8 mouse cellular contexts compared by ENCODE assay signal in the genomic region with DNA sequence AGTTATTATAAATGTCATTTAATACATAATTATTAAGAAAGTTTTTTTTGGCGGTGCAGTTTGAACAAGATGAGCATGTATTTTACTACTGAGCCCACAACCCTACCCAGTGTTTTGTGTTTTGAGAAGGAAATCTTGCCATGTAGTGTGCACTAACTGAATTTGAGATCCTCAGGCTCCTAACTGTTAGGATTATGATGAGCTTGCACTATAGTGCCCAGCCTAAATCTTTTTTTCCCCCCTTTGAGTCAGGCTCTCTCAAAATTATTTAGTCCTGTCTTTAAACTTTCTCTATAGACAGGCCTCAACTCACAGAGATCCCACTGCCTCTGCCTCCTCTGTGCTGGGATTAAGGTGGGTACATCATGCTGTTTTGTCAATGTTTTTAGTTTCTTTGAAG. TPM values are rescaled to one million over a fixed set of nuclear protein-coding genes. Genes with fewer than 3 reads are reported as not detected.
DNase-seq lines count a peak whose midpoint lies in the region; ATAC-seq and TF ChIP-seq lines count a peak whose summit lies in the region.

No protein-coding gene starts in this region.

- intact Hi-C loops in left cerebral cortex, postnatal 4 days (cut with DNase I) = no loop called here

- 91% methylated on average over 1 of the region's 1 CpGs for WGBS in embryonic facial prominence, embryonic 11.5 days
- 89% methylated on average over 1 of the region's 1 CpGs for WGBS in heart, postnatal 0 days
- 68% methylated on average over 1 of the region's 1 CpGs for WGBS in liver, embryonic 15.5 days (ENCODE audit: insufficient replicate concordance)

- TF ChIP-seq EP300 in heart, postnatal 0 days (IDR thresholded peaks at IDR 0.05; ENCODE audit: low read depth) = no peak

- no peak for DNase-seq in layer of hippocampus, adult 2 months (ENCODE audit: low spot score in 2 of 2)
- DNase-seq in layer of hippocampus, postnatal 10 days (ENCODE audit: low spot score in 2 of 2) = no peak
- no peak for DNase-seq in embryonic facial prominence, embryonic 11.5 days (ENCODE audit: low spot score)
- no peak for DNase-seq in heart, postnatal 0 days (ENCODE audit: low spot score)
- no peak for DNase-seq in left cerebral cortex, postnatal 4 days
- no peak for DNase-seq in adrenal gland, postnatal 25 days

- H3K36me3 ChIP-seq in embryonic facial prominence, embryonic 11.5 days (replicated peaks; ENCODE audit: control insufficient read depth, insufficient read depth, low read depth, low read length) = no peaks in the 10 kb centered on the region
- no peaks in the 10 kb centered on the region for H3K36me3 ChIP-seq in heart, postnatal 0 days (replicated peaks; ENCODE audit: control insufficient read depth, insufficient read depth, low read length)
- H3K36me3 ChIP-seq in liver, embryonic 15.5 days (replicated peaks) = no peaks in the 10 kb centered on the region

- H3K27ac ChIP-seq in layer of hippocampus, adult 2 months = peak overlapping the region; percentile 18; the same call in 1 of the 2 replicates
- no peak overlapping the region for H3K27ac ChIP-seq in embryonic facial prominence, embryonic 11.5 days (replicated peaks; ENCODE audit: low read depth, low read length)
- peak overlapping the region; percentile 51 for H3K27ac ChIP-seq in heart, postnatal 0 days (ENCODE audit: low read depth)
- H3K27ac ChIP-seq in liver, embryonic 15.5 days (replicated peaks) = peak overlapping the region; percentile 12; the same call in 1 of the 2 replicates

- no peak overlapping the region for H3K9ac ChIP-seq in embryonic facial prominence, embryonic 11.5 days (replicated peaks; ENCODE audit: low read length)
- H3K9ac ChIP-seq in heart, postnatal 0 days (replicated peaks; ENCODE audit: low read depth, low read length) = peak overlapping the region; percentile 88; the same call in 1 of the 2 replicates
- no peak overlapping the region for H3K9ac ChIP-seq in liver, embryonic 15.5 days

- 0 out of 2 replicates have a peak overlapping the region, but pooled peaks have one; percentile 4 for H3K4me2 ChIP-seq in embryonic facial prominence, embryonic 11.5 days (ENCODE audit: low read depth, low read length)
- H3K4me2 ChIP-seq in heart, postnatal 0 days (ENCODE audit: low read depth, low read length) = peak overlapping the region; percentile 61
- peak overlapping the region; percentile 97 for H3K4me2 ChIP-seq in liver, embryonic 15.5 days

- ATAC-seq in embryonic facial prominence, embryonic 11.5 days (replicated peaks; ENCODE audit: insufficient number of reproducible peaks, low FRiP score, low TSS enrichment, low read depth) = no peak
- no peak for ATAC-seq in heart, postnatal 0 days (ENCODE audit: insufficient read depth, low read depth)
- ATAC-seq in liver, embryonic 15.5 days (ENCODE audit: insufficient read depth) = no peak
- no peak for ATAC-seq in inflammation-experienced regulatory T-cells, adult 6 months

- TF ChIP-seq CTCF in layer of hippocampus, adult 2 months (conservative IDR thresholded peaks at IDR 0.05) = no peak
- TF ChIP-seq CTCF in heart, postnatal 0 days (IDR thresholded peaks at IDR 0.05; ENCODE audit: low read depth) = no peak

- H3K9me3 ChIP-seq in embryonic facial prominence, embryonic 11.5 days (replicated peaks; ENCODE audit: control insufficient read depth, low read length) = no peaks in the 10 kb centered on the region
- no peaks in the 10 kb centered on the region for H3K9me3 ChIP-seq in heart, postnatal 0 days (replicated peaks; ENCODE audit: control insufficient read depth, low read length)
- no peaks in the 10 kb centered on the region for H3K9me3 ChIP-seq in liver, embryonic 15.5 days (replicated peaks)

- H3K4me3 ChIP-seq in layer of hippocampus, adult 2 months = peak overlapping the region; percentile 89
- H3K4me3 ChIP-seq in embryonic facial prominence, embryonic 11.5 days (ENCODE audit: low read depth, low read length) = peak overlapping the region; percentile 57; the same call in 1 of the 2 replicates
- peak overlapping the region; percentile 88 for H3K4me3 ChIP-seq in heart, postnatal 0 days (ENCODE audit: low read depth, low read length)
- H3K4me3 ChIP-seq in liver, embryonic 15.5 days (replicated peaks) = peak overlapping the region; percentile 94

- H3K27me3 ChIP-seq in embryonic facial prominence, embryonic 11.5 days (ENCODE audit: control insufficient read depth, insufficient read depth, low read length) = no peaks in the 10 kb centered on the region
- H3K27me3 ChIP-seq in heart, postnatal 0 days (ENCODE audit: control insufficient read depth, insufficient read depth, low read length) = no peaks in the 10 kb centered on the region
- no peaks in the 10 kb centered on the region for H3K27me3 ChIP-seq in liver, embryonic 15.5 days

- no peaks in the 10 kb centered on the region for H3K4me1 ChIP-seq in embryonic facial prominence, embryonic 11.5 days (ENCODE audit: control insufficient read depth, insufficient read depth, low read length)
- peaks cover 11% of the 10 kb centered on the region for H3K4me1 ChIP-seq in heart, postnatal 0 days (ENCODE audit: control insufficient read depth, insufficient read depth)
- H3K4me1 ChIP-seq in liver, embryonic 15.5 days (replicated peaks) = peaks cover 40% of the 10 kb centered on the region

RNA-seq across cellular contexts. Expression of gene Hmox2, which starts 1.4 kb away (rescaled TPM):
- total RNA-seq in layer of hippocampus, adult 2 months (2021) = 10 to 100 TPM; 91.8 to 92.0 TPM
- 10 to 100 TPM; 74.1 to 74.5 TPM for total RNA-seq in layer of hippocampus, postnatal 10 days (2021)
- 110 and 114 TPM in 2 replicates for polyA plus RNA-seq in embryonic facial prominence, embryonic 11.5 days (2014; fragmentation: Nextera tagmentation; extraction: Ambion mirVana)
- total RNA-seq in heart, postnatal 0 days (2014; rRNA removed; ENCODE audit: low replicate concordance) = 53.1 and 56.8 TPM in 2 replicates
- polyA plus RNA-seq in heart, postnatal 0 days (2015; fragmentation: Nextera tagmentation; extraction: Ambion mirVana) = 87.0 and 91.1 TPM in 2 replicates
- 36.6 and 37.9 TPM in 2 replicates for polyA plus RNA-seq in liver, embryonic 15.5 days (2015; fragmentation: Nextera tagmentation; extraction: Ambion mirVana)
- 10 to 100 TPM; 70.2 to 70.8 TPM for total RNA-seq in left cerebral cortex, postnatal 4 days (2021)
- 105 and 106 TPM in 2 replicates for total RNA-seq in adrenal gland, postnatal 25 days (2021)
- polyA plus RNA-seq in inflammation-experienced regulatory T-cells, adult 6 months (2017; shearing (Covaris generic)) = 100 to 1,000 TPM in 2 of 3 experiments, 10 to 100 TPM in 1; 97.9 to 114 (median 103) TPM

RNA-seq across cellular contexts. Expression of gene Nmral1, which starts 8.4 kb away (rescaled TPM):
- total RNA-seq in layer of hippocampus, adult 2 months (2021) = 10 to 100 TPM; 16.8 to 17.4 TPM
- total RNA-seq in layer of hippocampus, postnatal 10 days (2021) = 10 to 100 TPM; 12.8 to 15.0 TPM
- polyA plus RNA-seq in embryonic facial prominence, embryonic 11.5 days (2014; fragmentation: Nextera tagmentation; extraction: Ambion mirVana) = 190 and 192 TPM in 2 replicates
- total RNA-seq in heart, postnatal 0 days (2014; rRNA removed; ENCODE audit: low replicate concordance) = 12.4 and 21.1 TPM in 2 replicates
- polyA plus RNA-seq in heart, postnatal 0 days (2015; fragmentation: Nextera tagmentation; extraction: Ambion mirVana) = 8.6 and 9.8 TPM in 2 replicates
- 37.2 and 39.6 TPM in 2 replicates for polyA plus RNA-seq in liver, embryonic 15.5 days (2015; fragmentation: Nextera tagmentation; extraction: Ambion mirVana)
- 10 to 100 TPM; 26.6 to 28.8 TPM for total RNA-seq in left cerebral cortex, postnatal 4 days (2021)
- 7.0 and 9.1 TPM in 2 replicates for total RNA-seq in adrenal gland, postnatal 25 days (2021)
- 10 to 100 TPM; 10.0 to 36.5 (median 16.6) TPM for polyA plus RNA-seq in inflammation-experienced regulatory T-cells, adult 6 months (2017; shearing (Covaris generic))

RNA-seq across cellular contexts. Expression of gene Coro7, which starts 47.9 kb away (rescaled TPM):
- 10 to 100 TPM; 85.6 to 93.4 TPM for total RNA-seq in layer of hippocampus, adult 2 months (2021)
- 100 to 1,000 TPM in 1 of 2 experiments, 10 to 100 TPM in 1; 93.5 to 116 TPM for total RNA-seq in layer of hippocampus, postnatal 10 days (2021)
- 12.2 and 12.8 TPM in 2 replicates for polyA plus RNA-seq in embryonic facial prominence, embryonic 11.5 days (2014; fragmentation: Nextera tagmentation; extraction: Ambion mirVana)
- total RNA-seq in heart, postnatal 0 days (2014; rRNA removed; ENCODE audit: low replicate concordance) = 17.2 and 17.8 TPM in 2 replicates
- polyA plus RNA-seq in heart, postnatal 0 days (2015; fragmentation: Nextera tagmentation; extraction: Ambion mirVana) = 8.0 and 9.9 TPM in 2 replicates
- polyA plus RNA-seq in liver, embryonic 15.5 days (2015; fragmentation: Nextera tagmentation; extraction: Ambion mirVana) = 10.5 and 13.1 TPM in 2 replicates
- 100 to 1,000 TPM in 1 of 2 experiments, 10 to 100 TPM in 1; 99.4 to 104 TPM for total RNA-seq in left cerebral cortex, postnatal 4 days (2021)
- 36.2 and 39.7 TPM in 2 replicates for total RNA-seq in adrenal gland, postnatal 25 days (2021)
- 100 to 1,000 TPM in 2 of 3 experiments, 10 to 100 TPM in 1; 94.9 to 137 (median 111) TPM for polyA plus RNA-seq in inflammation-experienced regulatory T-cells, adult 6 months (2017; shearing (Covaris generic))

Comparison
In these comparisons a context has a peak if more than half of its experiments do, and no peak if none do; other contexts are left out.
1. H3K4me2 ChIP-seq: peak in every context shown above with its lines; median percentile 97 in liver, embryonic 15.5 days; 61 in heart, postnatal 0 days; 4 in embryonic facial prominence, embryonic 11.5 days.